Mouse (Mus musculus): Measurements from ENCODE around the gene Slc12a8.

Gene Slc12a8

DNA sequence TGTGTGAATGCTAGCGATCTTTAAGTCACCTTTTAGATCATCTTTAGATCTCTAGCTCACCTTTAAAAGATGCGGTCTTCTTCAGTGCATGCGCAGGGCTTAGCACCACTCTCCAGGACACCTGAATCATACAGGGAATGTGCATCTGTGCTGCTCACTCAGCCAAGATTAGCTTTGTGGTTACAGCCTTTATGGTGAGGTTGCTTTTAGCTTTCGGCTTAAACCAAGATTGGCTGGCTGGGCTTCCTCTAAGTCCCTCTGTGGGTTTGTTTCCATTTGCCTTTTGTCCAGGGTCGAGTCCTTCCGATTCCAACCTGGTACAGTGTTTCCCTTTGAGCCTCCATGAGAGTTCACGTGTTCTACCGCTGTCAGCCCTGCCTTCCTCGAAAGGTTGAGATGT lies 187.2 kb downstream of the Slc12a8 start:
- no peak for DNase-seq

DNA sequence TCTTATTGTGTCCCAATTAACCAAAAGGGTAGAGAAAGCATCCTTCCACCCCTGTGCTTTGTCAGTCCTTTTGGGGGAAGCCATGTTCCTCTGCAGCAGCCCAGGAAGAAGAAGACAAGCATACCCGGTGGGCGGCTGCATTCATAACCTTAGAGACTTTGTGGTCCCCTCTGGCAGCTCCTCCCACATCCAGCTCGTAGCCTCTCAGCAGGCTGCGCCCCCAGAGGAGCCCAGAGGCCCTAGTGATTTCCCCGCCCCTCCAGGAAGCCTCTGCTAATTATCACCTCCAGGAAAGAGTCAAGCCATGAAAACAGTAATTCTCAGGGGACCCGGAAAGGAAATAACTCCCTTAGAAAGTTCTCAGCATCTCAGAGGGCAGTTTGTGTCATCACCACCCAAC lies 188.1 kb downstream of the Slc12a8 start:
- peak; percentile 45 to 69 for DNase-seq

DNA sequence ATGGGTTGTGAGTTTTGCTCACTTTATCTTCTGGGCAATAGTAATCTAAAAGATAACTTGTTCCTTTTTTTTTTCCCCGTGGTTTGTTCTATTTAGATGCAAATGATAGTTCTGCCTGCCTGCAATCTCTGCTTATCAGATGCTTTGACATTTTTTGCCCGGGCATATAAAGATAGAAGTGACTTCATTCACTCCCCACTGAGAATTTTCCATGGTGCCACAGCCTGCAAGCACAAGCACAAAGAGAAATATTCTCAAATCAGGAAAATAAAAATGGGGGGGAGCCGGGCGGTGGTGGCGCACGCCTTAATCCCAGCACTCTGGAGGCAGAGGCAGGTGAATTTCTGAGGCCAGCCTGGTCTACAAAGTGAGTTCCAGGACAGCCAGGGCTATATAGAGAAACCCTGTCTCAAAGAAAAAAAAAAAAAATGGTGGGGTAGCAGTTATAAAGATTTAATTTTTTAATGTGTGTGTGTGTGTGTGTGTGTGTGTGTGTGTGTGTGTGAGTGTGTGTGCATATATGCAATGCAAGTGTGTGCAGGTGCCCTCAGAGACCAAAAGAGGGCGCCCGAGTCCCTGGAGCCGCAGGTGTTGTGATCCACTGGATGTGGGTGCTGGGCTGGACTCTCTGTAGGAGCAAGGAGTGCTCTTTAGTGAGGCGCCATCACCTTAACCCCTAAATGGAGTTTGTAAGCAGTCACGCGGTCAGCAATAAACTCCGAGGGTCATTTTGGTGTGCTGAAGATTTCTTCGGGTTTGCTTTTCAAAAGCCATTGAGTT lies 189.2 kb downstream of the Slc12a8 start:
- no peak for DNase-seq

DNA sequence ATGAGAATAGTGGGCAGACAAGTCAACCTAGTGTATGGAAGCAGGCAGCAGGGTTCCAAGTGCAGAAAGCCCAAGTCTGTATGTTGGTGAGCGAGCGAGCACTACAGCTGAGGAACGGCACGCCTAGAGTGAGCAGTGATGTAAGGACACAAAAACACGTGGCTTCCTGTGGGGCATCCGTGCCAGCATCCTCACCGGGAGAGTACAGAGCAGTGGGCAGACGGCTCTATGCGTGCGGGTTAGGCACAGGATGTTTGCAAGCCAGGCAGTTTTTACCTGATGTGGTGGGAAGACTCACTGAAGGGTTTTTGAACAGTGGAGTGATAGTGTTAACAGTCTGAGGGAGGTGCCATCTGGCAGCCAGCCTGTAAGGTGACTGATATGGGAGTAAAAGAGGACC lies 190.9 kb downstream of the Slc12a8 start:
- DNase-seq: peak in 1 of 2 experiments; percentile 55

DNA sequence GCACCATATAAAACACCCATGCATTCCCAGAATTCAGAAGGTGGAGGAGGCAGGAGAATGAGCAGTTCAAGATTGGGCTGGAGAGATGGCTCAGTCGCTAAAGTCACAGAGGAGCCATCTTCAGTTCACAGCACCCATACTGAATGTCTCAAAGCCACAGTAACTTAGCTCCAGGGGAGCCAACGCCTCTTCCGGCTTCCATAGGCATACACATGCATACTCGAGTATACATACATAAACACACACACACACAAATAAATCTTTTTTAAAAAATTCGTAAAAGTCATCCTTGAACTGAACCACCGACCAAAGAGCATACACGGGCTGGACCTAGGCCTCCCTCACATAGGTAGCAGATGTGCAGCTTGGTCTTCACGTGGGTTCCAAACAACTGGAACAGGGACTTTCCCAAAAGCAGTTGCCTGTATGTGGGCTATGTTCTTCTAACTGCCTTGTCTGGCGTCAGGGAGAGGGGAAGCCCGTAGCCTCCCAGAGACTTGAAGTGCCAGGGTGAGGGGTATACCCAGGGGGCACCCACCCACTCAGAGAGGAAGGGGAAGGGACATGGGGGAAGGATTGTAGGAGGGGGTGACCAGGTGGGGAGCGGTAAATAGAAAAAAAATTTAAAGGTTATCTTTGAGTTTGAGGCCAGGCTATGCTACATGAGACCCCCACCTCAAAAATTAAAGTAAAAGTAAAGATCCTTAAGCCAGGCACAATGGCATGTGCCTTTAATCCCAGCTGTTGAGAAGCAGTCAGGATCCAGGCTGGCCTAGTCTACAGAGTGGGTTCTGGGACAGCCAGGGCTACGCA lies 191.7 kb downstream of the Slc12a8 start:
- no peak for DNase-seq

All from kidney, postnatal 25 days (tissue).